Mouse (Mus musculus) adrenal gland, adult 2 months (tissue): ENCODE results near the gene Matk. TPM values are rescaled to one million over a fixed set of nuclear protein-coding genes. Genes with fewer than 3 reads are reported as not detected.
"Not testable (repeated sequence)": the region's sequence is repeated elsewhere in the genome, so short reads cannot be mapped to it uniquely, and the experiment has no call there.

ENCODE experiments used
- DNase-seq: peaks from one replicate; pipeline ENCODE4 v3.0.0; 2021
- long read RNA-seq: library from polyadenylated mRNA; stranded (forward); transcript quantifications from one replicate; pipeline ENCODE4 v2.0.0, GENCODE M21; 2021
- polyA plus RNA-seq: library from polyadenylated mRNA; depleted of rRNA; stranded (reverse); fragments of >200 nt; gene quantifications from 2 replicates; pipeline ENCODE4 v1.2.3, GENCODE M21; 2012; rRNA removed
- total RNA-seq, 2 experiments: library from RNA; stranded (reverse); gene quantifications; 2 replicates each; pipeline ENCODE4 v1.2.3; 2021

Matk gene
- total RNA-seq (under 1 TPM; 0.69 to 0.73 TPM), polyA plus RNA-seq (0.86 and 1.0 TPM in 2 replicates)
- long read RNA-seq, partial matches to known transcripts = 0 of 1 reads
- long read RNA-seq, other reads (novel, unspliced or antisense) = 1 of 1 reads

- peak; percentile 68 for DNase-seq
Observed at GRCm38 (mm10) chr10:81252424-81253419, at the start of gene Matk. Gene Matk (plus strand): TSS chr10:81252935.

- DNase-seq = no peak
Observed at GRCm38 (mm10) chr10:81202978-81203720, 49.6 kb upstream of the Matk start.

- DNase-seq = no peak
Observed at GRCm38 (mm10) chr10:81204137-81204536, 48.6 kb upstream of the Matk start.

GRCm38 (mm10) chr10:81210154-81210553 is 42.6 kb upstream of the Matk start:
- DNase-seq = no peak

GRCm38 (mm10) chr10:81216260-81216659 is 36.5 kb upstream of the Matk start:
- no peak for DNase-seq

GRCm38 (mm10) chr10:81216810-81217209 is 35.9 kb upstream of the Matk start:
- DNase-seq = no peak

GRCm38 (mm10) chr10:81217267-81217666 is 35.5 kb upstream of the Matk start:
- DNase-seq = not testable (repeated sequence)

- DNase-seq = peak; percentile 65
Observed at GRCm38 (mm10) chr10:81217964-81218363, 34.8 kb upstream of the Matk start.

- no peak for DNase-seq
Observed at GRCm38 (mm10) chr10:81221402-81222015, 31.2 kb upstream of the Matk start.

- DNase-seq = not testable (repeated sequence)
Observed at GRCm38 (mm10) chr10:81223731-81224130, 29.0 kb upstream of the Matk start.

GRCm38 (mm10) chr10:81229735-81230437 is 22.8 kb upstream of the Matk start:
- no peak for DNase-seq

- DNase-seq = no peak
Observed at GRCm38 (mm10) chr10:81230438-81231332, 22.1 kb upstream of the Matk start, which contains the start of gene Atcay. Gene Atcay (minus strand): TSS chr10:81230833.

GRCm38 (mm10) chr10:81231436-81231835 is 21.3 kb upstream of the Matk start:
- no peak for DNase-seq

- DNase-seq = peak; percentile 95
Observed at GRCm38 (mm10) chr10:81232580-81233225, 20.0 kb upstream of the Matk start, which contains the start of gene Zfr2. Gene Zfr2 (plus strand): TSS chr10:81233155.

- no peak for DNase-seq
Observed at GRCm38 (mm10) chr10:81233226-81233585, 19.5 kb upstream of the Matk start.

GRCm38 (mm10) chr10:81234206-81234605 is 18.5 kb upstream of the Matk start:
- DNase-seq = peak; percentile 41

GRCm38 (mm10) chr10:81236471-81237268 is 16.1 kb upstream of the Matk start:
- DNase-seq = no peak

GRCm38 (mm10) chr10:81238618-81239017 is 14.1 kb upstream of the Matk start:
- DNase-seq = no peak

- peak; percentile 47 for DNase-seq
Observed at GRCm38 (mm10) chr10:81240876-81241275, 11.9 kb upstream of the Matk start.
